Mouse (Mus musculus): Measurements from ENCODE around the gene Syce3. TPM values are rescaled to one million over a fixed set of nuclear protein-coding genes. Genes with fewer than 3 reads are reported as not detected.
A peak's percentile ranks its signal among the peaks of the same experiment; 100 is the strongest.
"Not testable (repeated sequence)": the region's sequence is repeated elsewhere in the genome, so short reads cannot be mapped to it uniquely, and the experiment has no call there.

Gene Syce3
- polyA plus RNA-seq, 1 experiment from 2014 or later, result not detected

GRCm38 (mm10) chr15:89431271-89431670 lies 21.0 kb upstream of the Syce3 start:
- Histone ChIP-seq H3K27ac (no peak overlapping the region), H3K4me3 (no peak overlapping the region), H3K4me1 (replicated peaks) (peaks cover 27% of the 10 kb centered on the region), H3K27me3 (ENCODE audit: insufficient read depth, poor library complexity, severe bottlenecking) (no peaks in the 10 kb centered on the region), H3K36me3 (peaks cover 21% of the 10 kb centered on the region), H3K9me3 (no peaks in the 10 kb centered on the region)
- WGBS, result 86% methylated on average over 3 of the region's 3 CpGs
- DNase-seq (ENCODE audit: low spot score), result no peak

- not testable (repeated sequence) for H3K27me3 ChIP-seq (ENCODE audit: insufficient read depth, poor library complexity, severe bottlenecking); H3K9me3 ChIP-seq; H3K4me3 ChIP-seq; H3K27ac ChIP-seq; DNase-seq (ENCODE audit: low spot score)
- peaks cover 30% of the 10 kb centered on the region for H3K4me1 ChIP-seq (replicated peaks)
- peaks cover 26% of the 10 kb centered on the region for H3K36me3 ChIP-seq
- 88% methylated on average over 9 of the region's 9 CpGs for WGBS
Observed at GRCm38 (mm10) chr15:89430771-89431170, 20.5 kb upstream of the Syce3 start.

- DNase-seq (ENCODE audit: low spot score), result no peak
- peaks cover 30% of the 10 kb centered on the region for H3K36me3 ChIP-seq
Observed at GRCm38 (mm10) chr15:89430341-89430740, 20.0 kb upstream of the Syce3 start.

GRCm38 (mm10) chr15:89429352-89430221 lies 19.3 kb upstream of the Syce3 start, which contains the start of the genes C730034F03Rik, Gm44502 and Chkb:
Gene C730034F03Rik (plus strand): TSS chr15:89429589.
Gene Gm44502 (minus strand): TSS chr15:89429696.
Gene Chkb (minus strand): TSS chr15:89429908.
- Histone ChIP-seq H3K27ac (peak within 1 kb of the TSS; percentile 97), H3K27me3 (ENCODE audit: insufficient read depth, poor library complexity, severe bottlenecking) (no peaks in the 10 kb centered on the region), H3K4me1 (replicated peaks) (peaks cover 38% of the 10 kb centered on the region), H3K9me3 (no peaks in the 10 kb centered on the region), H3K36me3 (peaks cover 31% of the 10 kb centered on the region), H3K4me3 (peak within 1 kb of the TSS; percentile 83)
- peak; percentile 93 for DNase-seq (ENCODE audit: low spot score)
- WGBS, result under 1% methylated on average over 70 of the region's 70 CpGs

More at GRCm38 (mm10) chr15:89430341-89430740, 20.0 kb upstream of the Syce3 start:
- 52% methylated on average over 6 of the region's 6 CpGs for WGBS
- no peaks in the 10 kb centered on the region for H3K9me3 ChIP-seq
- peak overlapping the region; percentile 83 for H3K4me3 ChIP-seq
- no peaks in the 10 kb centered on the region for H3K27me3 ChIP-seq (ENCODE audit: insufficient read depth, poor library complexity, severe bottlenecking)
- H3K4me1 ChIP-seq (replicated peaks), result peaks cover 35% of the 10 kb centered on the region
- peak overlapping the region; percentile 97 for H3K27ac ChIP-seq

- Histone ChIP-seq H3K4me1 (replicated peaks) (peaks cover 38% of the 10 kb centered on the region), H3K27ac (peak overlapping the region; percentile 97), H3K9me3 (no peaks in the 10 kb centered on the region), H3K27me3 (ENCODE audit: insufficient read depth, poor library complexity, severe bottlenecking) (no peaks in the 10 kb centered on the region), H3K4me3 (peak overlapping the region; percentile 83), H3K36me3 (peaks cover 38% of the 10 kb centered on the region)
- DNase-seq (ENCODE audit: low spot score), result no peak
- WGBS, result 5% methylated on average over 22 of the region's 22 CpGs
Observed at GRCm38 (mm10) chr15:89428821-89429351, 18.6 kb upstream of the Syce3 start.

GRCm38 (mm10) chr15:89428136-89428790 lies 18.0 kb upstream of the Syce3 start:
- 82% methylated on average over 19 of the region's 19 CpGs for WGBS
- Histone ChIP-seq H3K27ac (0 out of 2 replicates have a peak overlapping the region, but pooled peaks have one; percentile 97), H3K4me1 (replicated peaks) (peaks cover 38% of the 10 kb centered on the region), H3K9me3 (no peaks in the 10 kb centered on the region), H3K36me3 (peaks cover 40% of the 10 kb centered on the region), H3K27me3 (ENCODE audit: insufficient read depth, poor library complexity, severe bottlenecking) (no peaks in the 10 kb centered on the region), H3K4me3 (peak overlapping the region; percentile 83)
- DNase-seq (ENCODE audit: low spot score), result no peak

GRCm38 (mm10) chr15:89426716-89427115 lies 16.4 kb upstream of the Syce3 start:
- no peaks in the 10 kb centered on the region for H3K9me3 ChIP-seq
- DNase-seq (ENCODE audit: low spot score), result no peak
- 94% methylated on average over 10 of the region's 10 CpGs for WGBS
- peaks cover 38% of the 10 kb centered on the region for H3K4me1 ChIP-seq (replicated peaks)
- no peak overlapping the region for H3K4me3 ChIP-seq
- H3K27me3 ChIP-seq (ENCODE audit: insufficient read depth, poor library complexity, severe bottlenecking), result no peaks in the 10 kb centered on the region
- H3K27ac ChIP-seq, result no peak overlapping the region
- H3K36me3 ChIP-seq, result peaks cover 48% of the 10 kb centered on the region

- 34% methylated on average over 6 of the region's 6 CpGs for WGBS
- H3K4me1 ChIP-seq (replicated peaks), result peaks cover 32% of the 10 kb centered on the region
- H3K36me3 ChIP-seq, result peaks cover 55% of the 10 kb centered on the region
- no peaks in the 10 kb centered on the region for H3K27me3 ChIP-seq (ENCODE audit: insufficient read depth, poor library complexity, severe bottlenecking)
- 0 out of 2 replicates have a peak within 1 kb of the TSS, but pooled peaks have one; percentile 5 for H3K27ac ChIP-seq
- DNase-seq (ENCODE audit: low spot score), result no peak
- no peaks in the 10 kb centered on the region for H3K9me3 ChIP-seq
- H3K4me3 ChIP-seq, result no peak within 1 kb of the TSS
Observed at GRCm38 (mm10) chr15:89425711-89426121, 15.4 kb upstream of the Syce3 start, which contains the start of gene Cpt1b. Gene Cpt1b (minus strand): TSS chr15:89425863.

- 88% methylated on average over 8 of the region's 8 CpGs for WGBS
- Histone ChIP-seq H3K9me3 (no peaks in the 10 kb centered on the region), H3K4me1 (replicated peaks) (peaks cover 26% of the 10 kb centered on the region), H3K27me3 (ENCODE audit: insufficient read depth, poor library complexity, severe bottlenecking) (no peaks in the 10 kb centered on the region), H3K4me3 (no peak overlapping the region), H3K27ac (no peak overlapping the region), H3K36me3 (peaks cover 66% of the 10 kb centered on the region)
- no peak for DNase-seq (ENCODE audit: low spot score)
Observed at GRCm38 (mm10) chr15:89424621-89425020, 14.3 kb upstream of the Syce3 start.

- no peak for DNase-seq (ENCODE audit: low spot score)
- peaks cover 79% of the 10 kb centered on the region for H3K36me3 ChIP-seq
- 94% methylated on average over 9 of the region's 9 CpGs for WGBS
Observed at GRCm38 (mm10) chr15:89421938-89422337, 11.6 kb upstream of the Syce3 start.

GRCm38 (mm10) chr15:89415282-89415681 lies 5.0 kb upstream of the Syce3 start:
- H3K36me3 ChIP-seq, result peaks cover 41% of the 10 kb centered on the region
- WGBS, result 90% methylated on average over 8 of the region's 8 CpGs
- no peak overlapping the region for H3K27ac ChIP-seq
- DNase-seq (ENCODE audit: low spot score), result no peak
- H3K4me1 ChIP-seq (replicated peaks), result no peaks in the 10 kb centered on the region
- H3K27me3 ChIP-seq (ENCODE audit: insufficient read depth, poor library complexity, severe bottlenecking), result no peaks in the 10 kb centered on the region
- no peak overlapping the region for H3K4me3 ChIP-seq
- H3K9me3 ChIP-seq, result peaks cover 3% of the 10 kb centered on the region; the same call in 1 of the 2 replicates

More at GRCm38 (mm10) chr15:89421938-89422337, 11.6 kb upstream of the Syce3 start:
- no peaks in the 10 kb centered on the region for H3K27me3 ChIP-seq (ENCODE audit: insufficient read depth, poor library complexity, severe bottlenecking)
- no peak overlapping the region for H3K4me3 ChIP-seq
- H3K27ac ChIP-seq, result no peak overlapping the region
- H3K4me1 ChIP-seq (replicated peaks), result peaks cover 15% of the 10 kb centered on the region
- H3K9me3 ChIP-seq, result no peaks in the 10 kb centered on the region

- DNase-seq (ENCODE audit: low spot score), result no peak
- Histone ChIP-seq H3K27me3 (ENCODE audit: insufficient read depth, poor library complexity, severe bottlenecking) (no peaks in the 10 kb centered on the region), H3K36me3 (no peaks in the 10 kb centered on the region), H3K4me1 (replicated peaks) (no peaks in the 10 kb centered on the region), H3K4me3 (no peak overlapping the region), H3K27ac (no peak overlapping the region), H3K9me3 (peaks cover 16% of the 10 kb centered on the region)
Observed at GRCm38 (mm10) chr15:89406691-89407090, 3.6 kb downstream of the Syce3 start.

Data from hindbrain, embryonic 10.5 days (tissue).